Mouse (Mus musculus): ENCODE results near the gene Fgf6.

Gene Fgf6

DNA sequence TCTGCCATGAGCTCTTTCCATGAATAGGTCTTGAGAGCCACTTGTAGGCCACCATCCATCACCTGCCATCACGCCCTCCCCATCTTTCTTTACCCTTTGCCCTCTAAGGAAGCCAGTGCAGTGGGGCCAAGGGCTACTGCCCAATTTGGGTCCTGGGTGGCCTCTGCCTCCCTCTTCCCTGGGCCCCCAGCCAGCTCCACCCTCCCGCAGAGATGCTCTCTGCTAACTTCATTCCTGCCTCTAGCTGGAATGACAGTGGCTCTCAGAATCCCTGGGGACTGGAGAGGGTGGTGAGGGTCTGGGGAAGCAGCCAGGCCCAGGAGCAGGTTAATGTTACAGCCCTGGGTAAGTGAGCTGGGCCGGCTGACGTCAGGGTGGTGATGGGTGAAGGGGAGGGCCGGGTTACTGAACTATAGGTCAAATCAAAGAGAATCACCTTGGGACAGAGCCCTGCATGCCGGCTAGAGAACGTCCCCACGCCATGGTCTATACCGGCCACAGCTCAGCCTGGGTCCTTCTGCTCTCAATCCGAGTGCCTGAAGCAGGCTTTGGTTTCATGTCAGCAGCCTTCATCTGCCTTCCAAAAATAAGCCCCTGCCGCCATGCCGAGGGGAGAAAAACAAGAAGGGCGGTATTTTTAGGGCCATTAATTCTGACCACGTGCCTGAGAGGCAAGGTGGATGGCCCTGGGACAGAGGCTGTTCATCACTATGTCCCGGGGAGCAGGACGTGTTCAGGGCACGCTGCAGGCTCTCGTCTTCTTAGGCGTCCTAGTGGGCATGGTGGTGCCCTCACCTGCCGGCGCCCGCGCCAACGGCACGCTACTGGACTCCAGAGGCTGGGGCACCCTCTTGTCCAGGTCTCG lies at the start of gene Fgf6:
Gene Fgf6 (plus strand): TSS at position 681 of the 865 bp plus-strand sequence.
- no peak for DNase-seq (ENCODE audit: low spot score)

DNA sequence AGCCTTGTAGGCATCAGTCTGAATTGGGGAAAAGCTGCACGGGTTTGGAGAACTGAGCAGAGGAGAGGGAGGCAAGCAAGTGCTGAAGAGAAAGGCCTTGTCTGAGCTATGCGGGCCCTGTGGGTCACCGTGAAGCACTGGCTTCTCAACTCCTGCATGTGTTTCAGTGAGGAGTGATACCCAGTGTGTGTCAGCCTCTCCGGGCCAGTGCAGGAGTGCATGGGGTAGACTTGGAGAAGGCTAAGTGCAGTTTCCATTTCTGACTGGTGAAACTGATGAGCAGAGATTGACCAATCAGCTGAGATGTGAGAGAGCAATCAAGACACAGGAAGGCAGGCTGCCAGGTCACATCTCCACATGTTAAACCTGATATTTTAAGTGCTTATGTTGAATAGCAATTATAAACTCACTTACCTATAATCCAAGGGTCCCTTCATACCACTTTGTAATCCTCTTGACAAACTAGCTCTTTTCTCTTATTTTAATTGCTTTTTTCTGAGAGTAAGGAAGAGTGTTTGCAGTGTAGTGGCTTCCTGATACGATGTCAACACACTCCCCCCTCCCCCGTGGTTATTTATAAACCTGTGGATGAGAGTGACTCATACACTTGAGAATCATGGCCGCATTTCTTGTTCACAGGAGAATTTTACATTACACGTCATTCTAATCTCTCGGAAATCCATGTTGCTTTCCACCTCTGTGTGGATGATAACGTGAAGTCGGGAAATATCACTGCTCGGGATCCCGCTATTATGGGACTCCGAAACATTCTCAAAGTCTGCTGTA lies 49.0 kb upstream of the Fgf6 start:
- no peak for DNase-seq (ENCODE audit: low spot score)

DNA sequence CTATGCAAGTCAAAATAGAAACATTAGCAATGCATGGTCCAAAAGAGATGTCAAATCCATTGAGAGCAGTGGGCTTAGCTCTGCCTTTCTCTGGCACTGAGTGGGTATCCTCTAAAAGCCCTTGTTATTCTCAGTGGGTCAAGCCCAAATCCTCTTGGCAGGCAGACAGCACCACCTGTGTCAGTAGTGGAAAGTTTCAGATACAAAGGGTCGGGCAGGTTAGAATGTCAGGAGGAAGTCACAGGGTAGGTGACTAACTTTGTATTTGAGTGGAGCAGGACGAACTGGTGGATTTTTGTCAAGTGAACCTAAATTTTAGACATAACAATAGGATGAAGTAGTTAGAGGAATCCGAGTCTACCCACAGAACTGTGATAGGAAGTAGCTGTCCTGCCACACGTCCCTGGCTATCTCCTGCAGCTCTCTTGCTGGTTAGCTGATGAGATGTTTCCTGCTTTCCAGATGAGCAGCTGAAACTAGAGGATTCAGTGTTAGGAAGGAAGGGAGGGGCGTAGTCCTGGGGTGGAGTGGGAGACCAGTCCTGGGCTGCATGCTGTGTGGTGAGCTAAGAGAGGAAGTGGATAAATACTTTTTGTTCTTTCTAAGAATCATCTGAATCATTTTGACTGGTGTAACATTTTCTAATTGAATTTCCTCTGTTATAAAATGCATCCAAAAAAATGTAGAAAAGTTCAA lies 33.7 kb upstream of the Fgf6 start:
- DNase-seq (ENCODE audit: low spot score) = no peak

DNA sequence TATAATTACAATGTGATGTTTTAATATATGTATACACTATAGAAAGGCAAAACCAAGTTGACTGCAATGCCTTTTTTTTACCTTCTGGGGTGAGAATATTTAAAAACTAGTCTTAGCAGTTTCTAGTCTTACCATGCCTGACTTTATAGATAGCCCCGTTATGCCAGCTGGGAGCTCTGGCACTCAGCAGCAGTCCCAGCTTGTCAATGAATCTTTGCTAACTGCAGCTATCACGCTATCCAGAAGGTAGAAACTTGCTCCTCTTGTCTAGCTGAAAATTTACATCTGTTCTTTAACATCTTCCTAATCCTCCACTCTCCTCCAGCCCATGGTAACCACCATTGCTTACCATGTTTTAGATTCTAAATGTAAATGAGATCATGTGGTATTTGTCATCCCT lies 21.7 kb upstream of the Fgf6 start:
- DNase-seq (ENCODE audit: low spot score) = no peak

DNA sequence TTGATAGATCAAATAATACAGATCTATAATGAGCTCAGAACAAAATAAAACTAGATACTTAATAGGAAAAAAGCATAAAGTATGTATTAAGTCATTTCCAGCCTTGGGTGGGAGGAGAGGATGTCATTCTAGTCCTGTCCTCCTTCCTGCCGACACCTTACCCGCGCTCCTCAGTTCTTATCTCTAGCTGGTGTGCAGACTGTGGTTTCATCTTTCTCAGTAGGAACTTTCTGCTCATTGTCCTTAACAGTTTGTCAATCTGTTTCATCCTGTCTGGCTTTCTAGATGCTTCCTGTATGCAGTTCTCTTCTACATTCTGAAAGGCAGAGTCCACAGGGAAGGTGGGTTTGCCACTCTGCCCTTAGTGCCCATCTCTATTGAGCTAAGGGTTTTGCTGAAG lies 19.9 kb upstream of the Fgf6 start:
- DNase-seq (ENCODE audit: low spot score) = no peak

DNA sequence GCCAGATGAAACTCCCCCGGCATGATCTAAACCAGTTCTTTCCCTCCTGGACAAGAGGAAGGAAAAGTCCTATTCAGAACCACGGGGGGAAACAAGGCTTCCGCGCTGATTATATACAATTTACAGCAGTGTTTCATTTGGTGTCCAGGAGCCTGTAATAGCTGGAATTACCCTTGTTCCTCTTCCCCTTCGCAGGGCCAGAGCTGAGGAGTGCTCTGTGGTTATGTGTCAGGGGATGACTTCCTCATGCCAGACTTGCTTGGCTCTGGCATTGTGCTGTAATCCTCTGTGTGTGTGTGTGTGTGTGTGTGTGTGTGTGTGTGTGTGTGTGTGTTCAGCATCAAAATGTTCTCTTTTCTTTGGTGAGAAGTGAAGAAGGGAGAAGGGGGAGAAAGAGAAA lies 19.0 kb upstream of the Fgf6 start:
- DNase-seq (ENCODE audit: low spot score) = no peak

- no peak for DNase-seq (ENCODE audit: low spot score)
These were observed 9.7 kb upstream of the Fgf6 start for GRCm38 (mm10) chr6:127005646-127006045.

- peak; percentile 12 for DNase-seq (ENCODE audit: low spot score)
These were observed 8.8 kb upstream of the Fgf6 start for GRCm38 (mm10) chr6:127006551-127006950.

- DNase-seq (ENCODE audit: low spot score) = no peak
These were observed 5.4 kb upstream of the Fgf6 start for GRCm38 (mm10) chr6:127010021-127010420.

GRCm38 (mm10) chr6:127011947-127012535 lies 3.3 kb upstream of the Fgf6 start:
- no peak for DNase-seq (ENCODE audit: low spot score)

DNA sequence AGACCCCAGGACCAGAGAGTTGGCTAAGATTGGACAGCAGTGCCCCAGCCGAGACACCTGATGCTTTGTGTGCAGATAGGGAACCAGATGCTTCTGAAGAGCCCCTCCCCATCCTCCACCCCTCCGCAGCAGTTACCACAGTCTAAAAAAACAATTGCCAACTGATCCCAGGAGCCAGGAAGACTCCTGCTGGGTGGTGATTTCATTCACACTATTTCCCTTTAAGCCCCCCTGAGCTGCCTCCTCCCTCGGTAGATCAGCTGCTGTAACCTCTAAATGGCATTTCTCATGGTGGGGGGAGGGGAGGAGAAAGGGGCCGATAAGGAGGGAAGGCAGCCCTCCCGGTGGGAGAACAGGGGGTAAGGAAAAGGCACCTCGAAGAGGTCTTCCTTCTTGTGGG lies 3.9 kb downstream of the Fgf6 start:
- no peak for DNase-seq (ENCODE audit: low spot score)

- no peak for DNase-seq (ENCODE audit: low spot score)
These were observed 5.0 kb downstream of the Fgf6 start for GRCm38 (mm10) chr6:127020431-127020830.

DNA sequence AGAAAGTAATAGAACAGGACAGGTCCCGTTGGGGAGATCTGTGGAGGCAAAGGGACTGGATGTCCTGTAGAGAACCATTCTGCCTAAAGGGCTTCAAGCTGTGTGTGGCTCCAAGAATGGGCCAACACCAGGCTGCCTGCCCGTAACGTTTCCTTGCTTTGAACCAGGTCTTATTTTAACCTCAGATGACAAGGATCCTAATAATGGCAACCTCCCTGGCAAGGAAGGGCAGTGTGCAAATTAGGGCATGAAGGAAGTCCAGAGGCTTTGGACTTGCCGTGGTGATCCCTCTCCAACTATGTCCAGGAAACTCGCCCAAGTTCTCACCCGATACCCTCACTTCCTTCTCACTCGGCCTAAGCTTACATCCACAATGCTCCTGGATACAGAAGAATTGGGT lies 9.4 kb downstream of the Fgf6 start:
- no peak for DNase-seq (ENCODE audit: low spot score)

GRCm38 (mm10) chr6:127034760-127035159 lies 19.4 kb downstream of the Fgf6 start:
- peak; percentile 14 for DNase-seq (ENCODE audit: low spot score)

- DNase-seq (ENCODE audit: low spot score) = no peak
These were observed 29.5 kb downstream of the Fgf6 start for GRCm38 (mm10) chr6:127044909-127045308.

- no peak for DNase-seq (ENCODE audit: low spot score)
These were observed 35.5 kb downstream of the Fgf6 start for GRCm38 (mm10) chr6:127050847-127051246.

- DNase-seq (ENCODE audit: low spot score) = peak; percentile 88
These were observed 41.7 kb downstream of the Fgf6 start for GRCm38 (mm10) chr6:127056990-127057588.

GRCm38 (mm10) chr6:127059975-127060374 lies 44.6 kb downstream of the Fgf6 start:
- DNase-seq (ENCODE audit: low spot score) = no peak

DNA sequence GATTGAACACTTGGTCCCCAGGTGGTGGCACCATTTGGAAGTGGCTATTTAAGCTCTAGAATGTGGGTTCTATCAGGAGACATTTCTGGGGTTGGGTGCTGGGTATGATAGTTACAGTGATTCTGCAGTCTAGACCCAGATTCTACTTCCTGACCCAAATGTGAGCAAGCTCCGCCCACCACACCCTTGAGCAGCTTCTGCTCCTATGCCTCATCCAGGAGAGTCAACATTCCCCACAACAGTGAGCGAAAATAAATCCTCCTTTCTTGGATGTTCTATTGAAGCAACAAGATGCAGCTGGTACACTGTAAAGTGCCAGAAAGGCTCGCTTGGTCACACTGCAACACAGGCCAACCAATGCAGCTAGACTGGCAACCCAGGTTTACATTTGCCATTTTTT lies 48.5 kb downstream of the Fgf6 start:
- no peak for DNase-seq (ENCODE audit: low spot score)

GRCm38 (mm10) chr6:127064815-127065214 lies 49.4 kb downstream of the Fgf6 start:
- no peak for DNase-seq (ENCODE audit: low spot score)

DNA sequence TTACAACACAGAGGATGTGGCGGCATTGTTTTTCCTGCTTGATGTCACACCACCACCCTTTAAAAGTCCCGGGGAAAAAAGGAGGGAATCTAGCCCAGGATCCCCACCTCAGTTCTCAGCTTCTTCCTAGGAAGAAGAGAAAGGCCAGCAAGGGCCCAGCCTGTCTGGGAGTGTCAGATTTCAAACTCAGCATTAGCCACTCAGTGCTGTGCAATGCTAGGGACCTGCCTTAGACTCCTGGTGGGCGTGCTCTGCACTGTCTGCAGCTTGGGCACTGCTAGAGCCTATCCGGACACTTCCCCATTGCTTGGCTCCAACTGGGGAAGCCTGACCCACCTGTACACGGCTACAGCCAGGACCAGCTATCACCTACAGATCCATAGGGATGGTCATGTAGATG lies 57.4 kb downstream of the Fgf6 start, which contains the start of gene Fgf23:
Gene Fgf23 (plus strand): TSS at position 86 of the 400 bp plus-strand sequence.
- no peak for DNase-seq (ENCODE audit: low spot score)

Measured in adipocyte (in vitro differentiated cells).